11 mouse cellular contexts compared by ENCODE assay signal in the genomic region with DNA sequence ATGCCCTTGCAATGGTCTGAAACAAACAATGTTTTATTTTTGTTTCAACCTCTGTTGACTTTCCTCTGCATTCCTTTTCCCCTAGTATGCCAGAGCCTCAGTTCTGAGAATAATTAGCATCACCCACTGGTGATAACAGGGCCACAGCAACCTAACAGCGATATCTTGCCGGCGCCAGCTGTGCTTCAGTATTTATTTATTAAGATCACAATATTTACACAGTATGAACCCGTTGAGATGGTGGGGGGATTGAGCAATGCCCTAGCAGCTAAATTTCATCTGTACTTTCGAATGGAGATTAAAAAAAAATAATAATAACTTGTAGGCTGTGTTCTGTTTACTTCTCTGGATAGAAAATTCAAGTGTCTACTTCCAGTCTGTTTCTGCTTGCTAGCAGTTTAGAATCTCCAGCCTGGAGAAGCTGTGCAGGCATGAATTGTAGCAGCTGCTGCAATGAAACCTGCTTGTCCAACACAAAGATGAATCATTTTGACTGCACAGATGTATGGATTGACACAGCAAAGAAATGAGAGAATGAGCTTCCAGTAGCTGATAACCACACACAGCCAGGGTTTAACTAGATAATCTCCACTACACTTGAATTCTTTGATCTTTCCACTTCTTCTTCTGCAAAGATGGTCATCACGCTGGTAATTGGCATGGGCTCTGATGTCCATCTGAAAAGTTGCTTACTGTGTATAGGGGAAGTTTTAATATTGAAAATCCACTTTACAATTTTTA.
DNase-seq lines count a peak whose midpoint lies in the region; ATAC-seq lines count a peak whose summit lies in the region.
"Had no signal": no experiment of that assay in that cellular context is flagged by ENCODE, and none has a peak within 500 bp of the region (broad histone marks: within the 10 kb centered on the region; RNA-seq: fewer than 3 reads in every experiment).

No protein-coding gene starts in this region.

- ATAC-seq in midbrain, embryonic 11.5 days (ENCODE audit: low FRiP score) = peak; percentile 54; the same call in 1 of the 2 replicates
- peak; percentile 45; the same call in 1 of the 2 replicates for ATAC-seq in heart, embryonic 12.5 days (ENCODE audit: insufficient number of reproducible peaks, low FRiP score)
- peak; percentile 81 for ATAC-seq in liver, embryonic 11.5 days (replicated peaks; ENCODE audit: low FRiP score)
- peak; percentile 69; the same call in 1 of the 2 replicates for ATAC-seq in neural tube, embryonic 14.5 days (ENCODE audit: low read depth)
- no peak for ATAC-seq in activated CD4-positive, CD25-positive, alpha-beta regulatory T cell, adult 4 months

- H3K4me1 ChIP-seq in midbrain, embryonic 11.5 days (ENCODE audit: control insufficient read depth, insufficient read depth, low read length) = no peaks in the 10 kb centered on the region
- no peaks in the 10 kb centered on the region for H3K4me1 ChIP-seq in midbrain, embryonic 10.5 days
- peaks cover 12% of the 10 kb centered on the region for H3K4me1 ChIP-seq in heart, embryonic 12.5 days (replicated peaks)
- no peaks in the 10 kb centered on the region for H3K4me1 ChIP-seq in liver, embryonic 11.5 days (replicated peaks; ENCODE audit: control insufficient read depth, insufficient read depth, low read length)
- H3K4me1 ChIP-seq in neural tube, embryonic 14.5 days (ENCODE audit: control insufficient read depth, insufficient read depth, low read length) = no peaks in the 10 kb centered on the region
- H3K4me1 ChIP-seq: megakaryocyte, embryonic 14.5 days had no signal

- no peak overlapping the region for H3K27ac ChIP-seq in midbrain, embryonic 11.5 days (ENCODE audit: low read depth, low read length)
- H3K27ac ChIP-seq in midbrain, embryonic 10.5 days (replicated peaks) = no peak overlapping the region
- H3K27ac ChIP-seq in heart, embryonic 12.5 days (ENCODE audit: poor library complexity, severe bottlenecking) = peak overlapping the region; percentile 57; the same call in 1 of the 2 replicates
- H3K27ac ChIP-seq in liver, embryonic 11.5 days (ENCODE audit: low read depth, low read length) = 0 out of 2 replicates have a peak overlapping the region, but pooled peaks have one; percentile 19
- H3K27ac ChIP-seq in neural tube, embryonic 14.5 days (ENCODE audit: low read depth, low read length) = peak overlapping the region; percentile 24; the same call in 1 of the 2 replicates

- 67% methylated on average over 6 of the region's 6 CpGs for WGBS in midbrain, embryonic 11.5 days
- 75% methylated on average over 6 of the region's 6 CpGs for WGBS in midbrain, embryonic 10.5 days
- 12% methylated on average over 6 of the region's 6 CpGs for WGBS in heart, embryonic 12.5 days
- 43% methylated on average over 6 of the region's 6 CpGs for WGBS in liver, embryonic 11.5 days
- 59% methylated on average over 6 of the region's 6 CpGs for WGBS in neural tube, embryonic 14.5 days

- H3K4me3 ChIP-seq in midbrain, embryonic 11.5 days (ENCODE audit: low read depth, low read length) = no peak overlapping the region
- H3K4me3 ChIP-seq in midbrain, embryonic 10.5 days = no peak overlapping the region
- H3K4me3 ChIP-seq in heart, embryonic 12.5 days = peak overlapping the region; percentile 16; the same call in 1 of the 2 replicates
- no peak overlapping the region for H3K4me3 ChIP-seq in liver, embryonic 11.5 days (ENCODE audit: low read depth, low read length)
- no peak overlapping the region for H3K4me3 ChIP-seq in neural tube, embryonic 14.5 days (ENCODE audit: low read depth, low read length)
- H3K4me3 ChIP-seq: megakaryocyte, embryonic 14.5 days had no signal

- no peaks in the 10 kb centered on the region for H3K27me3 ChIP-seq in midbrain, embryonic 11.5 days (ENCODE audit: control insufficient read depth, insufficient read depth, low read length)
- no peaks in the 10 kb centered on the region for H3K27me3 ChIP-seq in midbrain, embryonic 10.5 days (ENCODE audit: low read depth, poor library complexity, severe bottlenecking)
- no peaks in the 10 kb centered on the region for H3K27me3 ChIP-seq in heart, embryonic 12.5 days (replicated peaks)
- no peaks in the 10 kb centered on the region for H3K27me3 ChIP-seq in liver, embryonic 11.5 days (replicated peaks; ENCODE audit: control insufficient read depth, insufficient read depth, low read length)
- no peaks in the 10 kb centered on the region for H3K27me3 ChIP-seq in neural tube, embryonic 14.5 days (ENCODE audit: control insufficient read depth, insufficient read depth, low read length)
- H3K27me3 ChIP-seq: megakaryocyte, embryonic 14.5 days had no signal

- H3K36me3 ChIP-seq in midbrain, embryonic 11.5 days (ENCODE audit: control insufficient read depth, insufficient read depth, low read length) = no peaks in the 10 kb centered on the region
- no peaks in the 10 kb centered on the region for H3K36me3 ChIP-seq in midbrain, embryonic 10.5 days
- no peaks in the 10 kb centered on the region for H3K36me3 ChIP-seq in heart, embryonic 12.5 days
- no peaks in the 10 kb centered on the region for H3K36me3 ChIP-seq in liver, embryonic 11.5 days (ENCODE audit: control insufficient read depth, insufficient read depth, low read length)
- H3K36me3 ChIP-seq in neural tube, embryonic 14.5 days (ENCODE audit: control insufficient read depth, insufficient read depth, low read length) = no peaks in the 10 kb centered on the region
- H3K36me3 ChIP-seq: G1E had no signal

- H3K9me3 ChIP-seq in midbrain, embryonic 11.5 days (ENCODE audit: control insufficient read depth, low read length) = no peaks in the 10 kb centered on the region
- H3K9me3 ChIP-seq in midbrain, embryonic 10.5 days (replicated peaks) = no peaks in the 10 kb centered on the region
- no peaks in the 10 kb centered on the region for H3K9me3 ChIP-seq in heart, embryonic 12.5 days (replicated peaks)
- no peaks in the 10 kb centered on the region for H3K9me3 ChIP-seq in liver, embryonic 11.5 days (ENCODE audit: control insufficient read depth, low read length)
- no peaks in the 10 kb centered on the region for H3K9me3 ChIP-seq in neural tube, embryonic 14.5 days (ENCODE audit: control insufficient read depth, low read length)
- H3K9me3 ChIP-seq: G1E; megakaryocyte, embryonic 14.5 days had no signal

- no peak for DNase-seq in midbrain, embryonic 11.5 days (ENCODE audit: low spot score, missing footprints)
- no peak for DNase-seq in midbrain, embryonic 10.5 days (ENCODE audit: low spot score)
- DNase-seq in liver, embryonic 11.5 days (ENCODE audit: low spot score) = no peak
- no peak for DNase-seq in c-Kit-positive CD71-positive TER-119-positive erythroid progenitor cells, embryonic 14.5 days (ENCODE audit: low spot score)
- no peak for DNase-seq in spleen, adult 12 weeks (ENCODE audit: low spot score)
- DNase-seq: layer of hippocampus, postnatal 36 days had no signal

- no peak overlapping the region for H3K9ac ChIP-seq in midbrain, embryonic 11.5 days (ENCODE audit: low read length)
- H3K9ac ChIP-seq in heart, embryonic 12.5 days = no peak overlapping the region
- no peak overlapping the region for H3K9ac ChIP-seq in liver, embryonic 11.5 days (ENCODE audit: low read depth, low read length)
- H3K9ac ChIP-seq in neural tube, embryonic 14.5 days (replicated peaks; ENCODE audit: low read depth, low read length) = no peak overlapping the region

- H3K4me2 ChIP-seq in midbrain, embryonic 11.5 days = no peak overlapping the region
- H3K4me2 ChIP-seq in heart, embryonic 12.5 days = peak overlapping the region; percentile 57
- H3K4me2 ChIP-seq in liver, embryonic 11.5 days = peak overlapping the region; percentile 28; the same call in 1 of the 2 replicates
- H3K4me2 ChIP-seq in neural tube, embryonic 14.5 days (ENCODE audit: low read depth, low read length) = 0 out of 2 replicates have a peak overlapping the region, but pooled peaks have one; percentile 21

Comparison
In these comparisons a context has a peak if more than half of its experiments do, and no peak if none do; other contexts are left out.
1. H3K27ac ChIP-seq: peak in heart, embryonic 12.5 days (single experiment), liver, embryonic 11.5 days (single experiment) and neural tube, embryonic 14.5 days (single experiment); none in midbrain, embryonic 11.5 days (single experiment) and midbrain, embryonic 10.5 days (single experiment).